Mouse (Mus musculus) left cerebral cortex, adult 8-10 months (tissue): Measurements from ENCODE around the gene Lrrd1. TPM values are rescaled to one million over a fixed set of nuclear protein-coding genes. Genes with fewer than 3 reads are reported as not detected.

Source experiments
- total RNA-seq, 4 experiments: library from RNA; stranded (reverse); gene quantifications; 2 replicates each; pipeline ENCODE4 v1.2.4; 2022

Gene Lrrd1
- total RNA-seq, 4 experiments from 2014 or later = 0.14 to 0.40 (median 0.28) TPM; not detected in 1

Other genes with a start within 250 kb of the Lrrd1 start
- 10 to 100 TPM; 21.3 to 31.4 (median 24.3) TPM for gene Pex1, start 249.1 kb upstream of the Lrrd1 start, total RNA-seq
- 10 to 100 TPM; 12.9 to 20.1 (median 14.8) TPM for gene Rbm48, start 248.6 kb upstream of the Lrrd1 start, total RNA-seq
- not detected for gene Tmbim7, start 194.0 kb upstream of the Lrrd1 start, total RNA-seq
- gene Gatad1, start 188.0 kb upstream of the Lrrd1 start, total RNA-seq = 100 to 1,000 TPM; 121 to 133 (median 121) TPM
- 100 to 1,000 TPM; 114 to 143 (median 129) TPM for gene Ankib1, start 42.2 kb upstream of the Lrrd1 start, total RNA-seq
- gene Krit1, start 42.0 kb upstream of the Lrrd1 start, total RNA-seq = 10 to 100 TPM; 45.9 to 51.3 (median 48.4) TPM
- 10 to 100 TPM in 1 of 4 experiments, 1 to 10 TPM in 3; 7.4 to 11.1 (median 8.7) TPM for gene Mterf1a, start 48.8 kb downstream of the Lrrd1 start, total RNA-seq
- gene Akap9, start 82.9 kb downstream of the Lrrd1 start, total RNA-seq = 100 to 1,000 TPM in 1 of 4 experiments, 10 to 100 TPM in 3; 84.1 to 103 (median 91.2) TPM